Mouse (Mus musculus): Measurements from ENCODE around the gene Mcrip1.

The Mcrip1 gene

DNA sequence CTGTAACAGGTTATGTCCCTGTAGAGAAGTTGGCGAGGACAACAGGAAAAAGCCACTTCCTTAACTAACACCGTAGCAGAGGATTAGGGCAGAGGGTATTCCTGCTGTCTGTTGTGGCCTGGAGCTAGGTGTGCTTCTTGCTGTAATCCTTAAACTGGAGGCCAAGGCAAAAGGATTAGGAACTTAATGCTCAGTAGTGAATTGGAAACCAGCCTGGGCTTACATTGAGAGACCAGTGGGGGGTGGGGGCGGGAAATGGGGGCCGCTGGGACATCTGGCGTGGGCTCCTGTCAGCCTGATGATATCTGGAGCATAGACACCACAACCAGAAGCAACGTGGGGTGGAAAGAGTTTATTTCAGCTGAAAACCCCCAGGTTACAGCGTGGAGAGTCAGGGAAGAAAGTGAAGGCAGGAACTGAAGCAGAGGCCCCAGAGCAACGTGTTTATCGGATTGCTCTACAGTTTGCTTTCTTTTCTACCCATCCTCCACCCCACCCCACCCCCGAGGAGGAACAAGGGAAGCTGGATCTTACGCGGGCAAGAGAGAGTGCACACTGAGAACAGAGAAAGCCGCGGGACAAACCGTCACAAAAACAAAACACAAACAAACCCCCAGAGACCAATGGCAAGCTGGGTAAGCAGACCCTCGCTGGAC lies 39.0 kb downstream of the Mcrip1 start:
- no peak for DNase-seq

DNA sequence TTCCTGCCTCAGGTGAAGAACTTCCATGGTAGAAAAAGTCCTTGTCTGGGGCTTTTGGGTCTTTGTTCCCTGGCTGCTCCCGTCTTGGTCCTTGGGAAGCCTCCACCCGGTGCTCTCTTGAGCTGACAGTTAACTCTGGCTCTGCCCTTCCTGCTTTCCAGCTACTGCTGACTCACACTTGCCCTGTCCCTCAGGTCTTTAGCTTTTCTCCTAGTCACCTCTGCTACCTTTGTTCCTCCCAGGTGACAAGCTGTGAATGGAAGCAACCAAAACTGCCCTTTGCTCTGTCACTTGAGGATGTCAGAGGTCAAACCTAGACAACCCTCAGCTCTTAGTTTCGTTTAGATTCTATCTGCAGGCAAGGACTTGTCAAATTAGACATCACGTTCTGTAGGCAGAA lies 39.6 kb downstream of the Mcrip1 start:
- no peak for DNase-seq

DNA sequence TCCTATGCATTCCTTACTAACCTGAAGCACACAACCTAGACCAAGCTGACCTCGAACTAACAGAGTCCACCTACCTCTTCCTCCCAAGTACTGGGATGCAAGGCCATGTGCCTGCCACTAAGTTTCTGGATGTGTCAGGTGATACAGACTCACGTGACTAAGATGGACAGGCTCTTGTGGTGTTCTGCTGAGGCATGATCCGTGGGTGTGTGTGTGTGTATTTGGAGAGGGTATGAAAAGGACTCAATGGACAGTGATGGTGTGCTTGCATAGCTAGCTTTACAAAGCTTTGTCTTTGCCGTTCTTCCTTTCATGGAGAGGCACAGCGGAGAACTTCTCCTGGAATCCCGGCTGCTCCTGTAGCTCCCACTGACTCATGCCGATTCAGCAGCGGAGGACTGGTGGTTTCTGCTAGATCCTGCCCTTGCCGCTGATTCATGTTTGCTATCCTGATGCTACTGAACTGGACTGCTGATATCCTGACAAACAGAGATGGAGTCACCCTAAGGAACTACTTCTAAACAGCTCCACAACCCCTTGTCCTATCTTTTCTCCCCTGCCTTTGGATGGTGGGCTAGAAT lies 41.1 kb downstream of the Mcrip1 start:
- no peak for DNase-seq

DNA sequence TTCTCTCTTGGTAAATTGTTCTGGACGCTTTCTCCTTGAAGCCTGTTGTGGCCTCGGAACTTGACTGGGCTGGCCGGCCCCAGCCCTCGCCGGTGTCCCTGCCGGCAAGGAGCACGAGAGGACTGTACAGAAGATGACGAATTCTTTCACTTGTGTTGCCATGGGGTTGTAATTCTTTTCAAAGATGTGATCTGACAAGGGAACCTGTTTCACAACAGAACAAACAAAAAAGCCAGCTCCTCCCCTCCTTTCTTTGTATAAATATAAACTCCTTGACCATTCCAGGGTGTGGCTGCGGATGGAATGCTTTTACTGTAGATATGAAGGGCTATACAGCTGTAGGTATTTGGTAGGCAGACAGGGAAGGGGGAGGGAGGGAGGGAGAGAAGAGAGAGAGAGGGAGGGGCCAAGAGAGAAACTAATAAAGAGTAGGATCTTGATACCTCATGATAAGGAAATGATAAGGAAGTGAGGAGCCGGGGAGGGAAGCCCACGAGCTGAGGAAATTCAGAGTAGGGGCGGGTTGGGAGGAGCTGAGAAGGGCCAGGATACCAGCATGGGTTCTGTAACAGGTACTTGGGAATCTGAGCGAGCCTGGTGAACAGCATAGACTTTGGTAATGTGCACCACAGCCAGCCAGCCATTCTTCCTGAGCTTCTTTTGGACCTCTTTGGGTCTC lies 41.8 kb downstream of the Mcrip1 start:
- DNase-seq: no peak

DNA sequence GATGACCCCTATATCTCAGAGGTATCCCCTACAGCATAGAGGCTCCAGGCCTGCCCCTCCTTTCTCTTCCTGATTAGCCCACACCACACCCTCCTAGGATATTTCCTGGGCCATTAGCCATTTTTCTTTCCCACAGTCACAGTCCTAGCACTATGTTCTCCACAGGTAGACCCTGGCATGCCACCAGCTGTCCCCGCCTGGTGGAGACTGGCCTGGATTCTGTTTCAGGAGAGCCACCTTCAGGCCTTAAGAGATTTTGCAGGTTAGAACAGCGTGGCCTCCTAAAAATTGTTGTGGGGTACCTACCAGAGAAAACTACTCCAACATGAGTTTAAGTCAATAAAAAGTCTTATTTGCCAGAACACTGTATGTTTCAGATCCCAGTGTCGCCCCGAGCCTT lies 42.6 kb downstream of the Mcrip1 start:
- DNase-seq: peak; percentile 63

DNA sequence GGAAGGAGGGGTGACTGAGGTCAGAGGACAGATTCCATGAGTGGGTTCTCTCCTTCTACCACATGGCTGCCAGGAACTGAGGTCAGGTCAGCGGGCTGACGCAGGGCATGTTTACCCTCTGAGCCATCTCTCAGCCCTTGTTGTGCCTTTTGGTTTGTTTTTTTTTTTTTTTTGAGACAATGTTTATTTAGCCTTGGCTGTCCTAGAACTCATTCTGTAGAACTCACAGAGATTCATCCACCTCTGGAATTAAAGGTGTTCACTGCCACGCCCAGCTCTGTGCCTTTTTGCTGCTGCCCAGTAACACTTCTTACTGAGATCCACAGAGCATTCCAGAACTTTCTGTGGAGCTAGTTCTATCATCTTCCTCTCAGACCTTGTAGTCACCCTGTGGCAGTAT lies 43.9 kb downstream of the Mcrip1 start:
- DNase-seq: no peak

DNA sequence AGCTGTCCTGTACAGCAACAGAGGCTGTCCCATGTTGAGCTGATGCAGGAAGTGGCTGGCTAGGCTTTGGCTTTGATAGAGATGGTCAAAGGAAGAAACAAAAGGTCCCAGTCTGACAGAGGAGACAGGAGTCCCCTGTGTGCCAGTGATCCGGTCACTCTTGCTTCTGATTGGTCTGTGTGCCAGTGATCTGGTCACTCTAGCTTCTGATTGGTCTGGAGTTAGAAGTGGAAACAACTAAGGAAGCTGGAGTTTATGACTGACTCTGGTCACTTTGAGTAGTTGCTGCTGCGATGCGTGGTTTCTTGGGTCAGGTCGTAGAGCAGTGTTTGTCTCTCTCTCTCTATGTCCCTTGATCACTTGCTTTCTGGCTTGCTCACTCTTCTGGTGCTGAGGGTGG lies 47.8 kb downstream of the Mcrip1 start:
- no peak for DNase-seq

DNA sequence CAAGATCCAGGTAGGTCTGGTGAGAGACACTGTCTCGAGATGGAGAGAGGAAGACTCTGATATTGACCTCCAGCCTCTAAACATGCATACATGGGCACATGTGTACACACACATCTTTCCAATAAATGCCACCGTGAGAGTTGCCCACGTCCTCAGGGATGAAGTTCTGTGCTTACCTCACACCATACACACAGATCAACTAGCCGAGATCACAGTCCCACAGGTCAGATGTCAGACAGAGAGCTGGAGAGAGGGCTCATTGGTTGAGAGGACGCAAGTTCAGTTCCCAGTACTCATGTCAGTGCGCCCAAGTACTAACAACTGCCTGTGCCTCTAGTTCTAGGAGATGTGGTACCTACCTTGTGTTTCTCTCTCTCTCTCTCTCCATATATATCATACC lies 48.5 kb downstream of the Mcrip1 start:
- DNase-seq: no peak

DNA sequence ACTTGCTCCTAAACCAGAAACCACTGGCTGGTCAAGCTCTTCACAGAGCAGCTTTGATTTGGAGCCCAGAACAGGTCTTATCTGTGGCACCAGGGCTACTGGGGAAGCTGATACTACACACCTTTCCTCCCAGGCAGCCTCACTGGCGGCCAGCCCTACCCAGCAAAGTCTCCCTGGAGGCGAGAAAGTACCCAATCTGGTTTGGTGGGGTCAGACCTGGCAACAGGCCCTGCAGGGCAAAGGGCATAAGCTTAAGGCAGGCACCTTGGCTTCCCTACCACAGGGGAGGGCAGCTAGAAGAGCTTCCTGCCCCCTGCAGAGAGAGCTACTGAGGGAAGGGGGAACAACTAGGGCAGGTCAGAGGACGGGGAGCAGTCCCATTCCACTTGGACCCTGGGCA lies 49.2 kb downstream of the Mcrip1 start:
- peak; percentile 92 for DNase-seq

DNA sequence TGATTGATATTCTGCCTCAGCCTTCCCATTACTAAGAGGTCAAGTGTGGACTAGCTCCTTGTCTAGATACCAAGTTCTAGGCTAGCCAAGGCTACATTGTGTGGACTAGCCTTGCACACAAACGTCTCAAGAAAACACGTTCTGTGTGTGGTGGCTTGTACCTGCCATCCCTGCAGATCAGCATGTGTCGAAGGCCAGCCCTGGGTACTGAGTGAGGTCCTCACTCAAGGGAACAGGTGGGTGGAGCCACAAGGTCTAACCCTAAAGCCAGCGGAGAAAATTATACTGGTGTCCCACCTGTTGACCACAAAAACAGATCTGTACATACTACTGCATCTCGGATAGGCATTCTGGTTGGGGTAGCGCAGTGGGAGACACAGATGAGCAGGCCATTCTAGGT lies 49.6 kb downstream of the Mcrip1 start:
- no peak for DNase-seq

DNA sequence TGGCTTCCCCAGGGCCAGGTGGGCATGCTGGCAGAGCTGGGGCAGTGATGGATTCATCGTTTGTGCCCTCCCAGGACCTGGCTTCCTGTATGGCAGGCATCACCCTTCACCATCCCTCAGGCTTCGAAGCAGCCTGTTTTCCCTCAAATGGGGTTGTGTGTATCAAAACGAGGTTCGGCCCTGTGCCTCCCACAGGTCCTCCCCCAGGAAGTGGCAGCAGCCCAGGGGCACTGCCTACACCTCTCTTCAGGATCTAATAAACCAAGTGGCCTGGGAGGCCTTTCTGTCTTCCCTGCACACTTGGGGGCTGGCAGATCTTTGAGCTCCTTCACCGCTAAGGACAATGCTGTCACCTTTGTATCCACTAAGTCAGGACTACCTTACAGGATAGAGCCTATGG lies 50.6 kb downstream of the Mcrip1 start:
- no peak for DNase-seq

DNA sequence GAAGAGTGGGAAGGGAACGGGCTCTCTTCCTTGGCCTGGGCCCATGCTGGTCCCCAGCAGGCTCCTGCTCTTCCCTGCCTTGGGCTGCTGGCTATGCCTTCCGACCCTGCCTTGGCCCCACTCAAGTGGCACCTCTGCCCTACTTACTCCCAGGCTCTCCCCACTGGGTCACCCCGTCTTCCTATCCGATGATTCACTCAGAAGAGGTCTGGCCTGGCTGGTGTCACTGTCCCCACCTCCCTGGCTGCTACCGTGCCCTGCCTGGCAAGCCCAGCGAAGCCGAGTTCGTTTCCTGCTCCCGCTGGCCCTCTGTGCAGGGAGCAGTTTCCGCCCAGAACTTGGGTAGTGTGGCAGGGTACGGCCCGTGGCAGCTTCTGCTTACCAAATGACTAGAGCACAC lies 51.3 kb downstream of the Mcrip1 start:
- DNase-seq: no peak

DNA sequence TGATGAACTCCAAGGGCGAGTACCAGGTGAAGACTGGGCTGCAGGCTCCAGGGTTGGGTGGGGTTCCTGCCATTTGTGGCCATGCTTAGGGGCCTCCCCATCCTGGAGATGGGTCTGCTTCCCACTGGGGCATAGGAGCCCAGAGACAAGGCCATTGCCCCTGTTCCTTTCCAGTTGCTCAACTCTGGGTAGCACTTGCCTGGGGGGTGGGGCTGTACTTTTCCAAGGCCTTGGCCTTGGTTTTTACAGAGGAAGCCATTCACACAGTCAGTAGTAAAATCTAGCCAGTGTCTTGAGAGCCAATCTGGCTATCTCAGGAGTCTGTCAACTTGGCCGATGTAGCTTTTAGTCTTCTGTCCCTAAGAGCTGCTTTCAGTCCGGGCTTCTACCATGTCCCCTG lies 52.1 kb downstream of the Mcrip1 start:
- no peak for DNase-seq

DNA sequence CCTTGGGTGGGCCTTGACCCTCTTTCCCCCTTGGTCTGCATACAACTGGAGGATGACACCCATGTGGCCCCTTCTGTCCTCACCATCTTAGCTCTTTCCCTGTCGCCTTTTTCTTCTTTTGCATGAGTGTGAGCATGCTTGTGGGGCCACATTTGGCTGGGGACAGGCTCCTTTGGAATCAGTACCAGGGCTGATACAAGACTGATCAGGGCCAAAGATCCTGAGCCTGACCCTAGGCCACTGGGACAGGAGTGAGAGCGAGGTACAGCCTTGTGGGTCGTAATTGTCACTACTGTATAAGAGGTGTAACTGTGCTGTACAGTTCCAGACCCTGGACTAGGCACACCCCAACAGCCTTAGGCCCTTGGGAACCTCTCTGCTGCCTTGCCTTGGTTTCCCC lies 55.6 kb downstream of the Mcrip1 start:
- no peak for DNase-seq

DNA sequence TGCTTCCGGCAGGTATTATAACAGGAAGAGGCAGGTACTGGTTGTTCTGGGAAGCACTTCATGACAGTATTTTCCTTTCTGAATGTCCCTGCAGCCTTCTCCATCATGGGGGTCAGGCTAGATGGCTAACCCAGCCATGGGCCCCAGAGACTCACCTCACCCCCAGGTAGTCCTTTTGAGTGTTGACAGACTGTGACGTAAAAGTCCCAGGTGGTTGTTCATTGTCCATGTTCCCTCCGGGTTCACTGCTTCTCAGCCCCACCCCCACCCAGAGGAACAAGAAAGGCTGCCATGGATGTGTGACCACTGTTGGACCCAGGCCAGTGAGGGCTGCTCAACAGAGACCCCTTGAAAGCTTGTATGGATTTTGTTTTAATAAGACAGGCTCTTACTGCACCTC lies 56.2 kb downstream of the Mcrip1 start:
- peak; percentile 55 for DNase-seq

Data from kidney, postnatal 14 days (tissue).